Mouse (Mus musculus) gastrocnemius, postnatal 14 days (tissue): ENCODE data around the gene Enox1. TPM values are rescaled to one million over a fixed set of nuclear protein-coding genes. Genes with fewer than 3 reads are reported as not detected.
A peak's percentile ranks its signal among the peaks of the same experiment; 100 is the strongest.
"Not testable (repeated sequence)": the region's sequence is repeated elsewhere in the genome, so short reads cannot be mapped to it uniquely, and the experiment has no call there.

Experiments
- DNase-seq: peaks from one replicate; pipeline ENCODE4 v3.0.0; 2021; ENCODE audit warnings: mixed read lengths
- intact Hi-C: fragments of 180-260 bp; cut with DNase I; formaldehyde crosslinking; loops from one replicate; pipeline ENCODE4 v1.15.1; 2025; ENCODE audit warnings: low total_unique reads
- total RNA-seq, 2 experiments: library from RNA; stranded (reverse); gene quantifications; 2 replicates each; pipeline ENCODE4 v1.2.3; 2021

Enox1 gene
- total RNA-seq, 2 experiments from 2014 or later = 1.6 to 1.8 TPM

DNA sequence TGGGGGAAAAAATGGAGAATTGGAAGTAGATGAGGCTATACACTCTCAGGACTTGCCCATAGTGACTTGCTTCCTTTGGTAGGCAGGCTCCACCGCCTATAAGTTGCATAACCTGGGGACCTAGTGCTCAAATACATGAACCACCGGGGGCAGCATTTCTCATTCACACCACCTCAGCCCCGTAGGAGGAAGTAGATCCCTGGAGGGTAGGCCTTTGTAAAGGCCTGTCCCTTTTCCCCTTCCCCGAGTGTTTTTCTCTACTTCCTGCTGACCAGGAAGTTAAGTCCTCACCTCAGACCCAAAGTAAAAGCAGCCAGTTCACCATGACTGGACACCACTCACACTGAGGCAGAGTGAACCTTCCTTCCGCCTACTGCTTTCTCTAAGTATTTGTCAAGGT, 377.1 kb downstream of the Enox1 start:
- intact Hi-C loops = no loop called here
- no peak for DNase-seq

DNA sequence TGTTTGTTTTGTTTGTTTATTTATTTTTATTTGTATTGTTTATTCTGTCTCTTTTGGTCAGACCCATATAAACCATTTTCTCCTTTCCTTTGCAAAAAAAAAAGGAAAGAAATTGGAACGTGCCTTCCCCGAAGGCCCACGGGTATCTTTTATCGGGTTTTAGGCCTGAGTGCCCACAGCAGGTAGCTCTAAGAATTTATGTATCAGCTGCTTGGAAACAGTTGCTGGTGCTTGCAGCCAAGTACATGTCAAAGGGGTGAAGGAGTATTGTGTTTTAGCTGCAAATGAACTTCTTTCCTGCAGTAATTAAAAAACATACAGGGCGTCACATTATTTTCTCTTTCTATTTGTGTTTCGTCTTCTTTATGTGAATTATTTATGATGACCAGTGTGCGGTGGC, 377.6 kb downstream of the Enox1 start:
- intact Hi-C loops = no loop called here
- DNase-seq = no peak

DNA sequence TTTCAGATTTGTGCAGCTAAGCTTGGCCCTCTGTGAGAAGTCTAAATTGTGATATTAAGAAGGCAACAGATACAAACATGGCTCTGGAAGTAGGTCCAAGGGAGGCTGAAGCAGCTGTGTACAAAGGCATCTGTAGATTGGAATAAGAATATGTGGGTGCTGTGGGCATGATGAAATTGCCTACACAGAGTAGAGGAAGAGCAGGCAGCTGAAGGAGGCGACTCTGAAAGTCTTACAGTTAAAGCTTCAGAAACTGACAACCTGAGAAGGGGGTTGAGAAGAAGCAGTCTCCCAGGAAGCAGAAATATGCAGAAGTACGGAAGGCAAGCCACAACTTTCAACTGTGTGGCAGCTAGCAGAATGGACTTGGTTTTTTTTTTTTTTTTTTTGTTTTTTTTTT, 380.0 kb downstream of the Enox1 start:
- intact Hi-C loops = no loop called here
- no peak for DNase-seq

DNA sequence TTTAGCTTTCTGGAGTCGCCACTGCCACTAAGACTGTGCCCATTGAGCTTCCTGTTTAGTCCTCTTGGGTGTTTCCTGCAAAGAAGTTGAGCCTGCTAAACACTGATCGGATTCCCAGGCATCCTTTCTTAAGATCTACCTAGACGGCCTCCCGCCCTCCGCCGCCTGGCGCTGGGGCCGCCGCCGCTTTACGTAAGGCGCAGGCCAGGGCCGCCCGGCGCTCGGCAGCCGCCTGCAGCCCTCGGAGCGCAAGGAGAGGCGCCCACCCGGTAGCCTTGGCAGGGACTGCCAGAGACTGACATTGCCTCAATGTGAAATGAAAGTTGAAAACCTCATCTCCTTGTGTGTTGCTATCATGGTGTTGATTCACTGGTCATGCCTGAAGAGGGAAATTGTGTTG, 383.0 kb downstream of the Enox1 start:
- DNase-seq, intact Hi-C loops: not testable (repeated sequence)

DNA sequence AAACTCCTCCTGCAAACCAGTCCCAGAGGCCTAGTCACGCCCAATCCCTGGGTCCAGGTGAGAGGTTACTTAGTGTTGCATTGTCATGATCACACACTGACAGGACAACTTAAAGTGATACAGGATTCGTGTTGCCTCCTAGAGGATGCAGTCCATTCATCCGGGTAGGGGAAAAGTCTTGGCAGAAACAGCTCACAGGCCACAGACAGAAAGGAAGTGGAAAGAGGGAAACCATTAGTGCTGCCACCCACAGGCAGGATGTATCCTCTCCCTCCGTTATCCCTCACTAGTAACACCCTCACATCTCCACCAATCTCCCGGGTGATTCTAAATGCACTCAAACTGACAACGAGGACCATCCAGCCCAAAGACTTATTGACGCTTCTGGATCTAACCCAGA, 385.4 kb downstream of the Enox1 start:
- DNase-seq = no peak
- intact Hi-C loops = no loop called here

DNA sequence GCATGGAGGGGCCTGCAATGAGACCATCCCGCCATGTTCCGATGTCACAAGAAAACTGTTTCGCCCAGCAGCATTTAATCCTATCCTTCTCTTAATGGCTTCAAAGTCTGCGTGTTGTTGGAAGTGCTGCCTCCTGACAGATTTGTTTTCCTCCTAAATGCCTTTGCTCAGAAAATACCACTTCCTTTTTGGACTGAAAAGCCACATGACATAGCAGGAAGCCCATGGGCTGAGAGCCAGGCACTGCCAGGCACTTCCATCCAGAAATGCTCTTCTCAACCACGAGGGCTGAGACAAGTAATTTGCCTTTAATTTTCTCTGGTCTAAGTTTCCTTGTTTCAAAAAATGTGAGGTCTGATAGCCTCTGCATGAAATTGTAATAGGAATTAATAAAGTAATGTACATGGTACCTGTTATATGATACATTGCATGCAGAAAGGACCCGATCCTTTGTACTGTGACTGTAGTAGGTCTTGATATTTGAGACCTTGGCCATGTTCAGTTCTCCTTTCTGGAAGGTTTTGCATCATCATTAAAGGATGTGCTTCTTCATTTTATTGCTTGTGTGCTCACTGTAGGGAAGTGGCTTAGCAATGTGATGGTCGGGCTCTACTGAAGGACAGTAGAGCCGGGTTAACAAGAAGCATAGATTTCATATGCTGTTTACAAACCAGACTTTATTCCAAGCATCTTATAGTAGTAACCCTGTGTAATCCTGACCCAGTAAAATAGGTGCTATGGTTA, 390.1 kb downstream of the Enox1 start:
- intact Hi-C loops = no loop called here

DNA sequence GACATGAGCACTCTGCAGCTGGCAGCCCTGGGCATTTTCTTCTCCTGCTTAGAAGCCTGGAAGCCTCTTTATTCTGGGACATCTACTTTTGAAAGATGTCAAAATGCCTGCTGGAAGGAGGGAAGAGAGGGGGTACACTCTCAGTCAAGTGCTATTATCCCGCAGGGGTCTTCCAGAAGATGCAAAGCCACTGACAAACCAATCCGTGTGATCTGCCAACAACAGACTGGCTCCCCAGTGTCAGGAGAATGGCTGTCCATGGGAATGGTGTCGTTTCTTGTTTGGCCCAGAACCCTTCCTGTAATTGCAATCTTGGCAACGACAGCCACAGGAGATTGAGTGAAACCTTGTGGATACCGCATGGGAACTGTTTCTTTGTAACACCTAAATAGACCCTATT, 390.8 kb downstream of the Enox1 start:
- intact Hi-C loops = no loop called here
- DNase-seq = no peak

More for the DNA sequence above, 390.1 kb downstream of the Enox1 start:
- DNase-seq = no peak

DNA sequence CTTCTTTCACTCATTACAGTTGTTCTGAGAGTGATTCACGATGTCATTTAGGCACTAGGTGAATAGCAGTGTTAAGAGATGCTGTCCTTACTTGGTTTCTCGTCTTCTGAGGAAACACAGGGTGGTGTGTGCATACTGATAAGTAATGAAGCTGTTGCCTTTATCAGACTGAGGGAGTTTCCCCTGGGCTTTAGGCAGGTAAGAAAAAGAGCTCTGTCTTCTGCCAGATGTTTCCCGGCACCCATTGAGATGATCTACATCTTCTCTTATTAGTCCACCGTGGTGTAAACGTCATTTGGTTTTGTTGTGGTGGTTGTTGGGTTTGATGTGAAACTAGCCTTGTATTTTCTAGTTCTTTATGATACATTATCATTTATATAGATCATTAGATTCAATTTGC, 392.4 kb downstream of the Enox1 start:
- no peak for DNase-seq
- intact Hi-C loops = no loop called here

DNA sequence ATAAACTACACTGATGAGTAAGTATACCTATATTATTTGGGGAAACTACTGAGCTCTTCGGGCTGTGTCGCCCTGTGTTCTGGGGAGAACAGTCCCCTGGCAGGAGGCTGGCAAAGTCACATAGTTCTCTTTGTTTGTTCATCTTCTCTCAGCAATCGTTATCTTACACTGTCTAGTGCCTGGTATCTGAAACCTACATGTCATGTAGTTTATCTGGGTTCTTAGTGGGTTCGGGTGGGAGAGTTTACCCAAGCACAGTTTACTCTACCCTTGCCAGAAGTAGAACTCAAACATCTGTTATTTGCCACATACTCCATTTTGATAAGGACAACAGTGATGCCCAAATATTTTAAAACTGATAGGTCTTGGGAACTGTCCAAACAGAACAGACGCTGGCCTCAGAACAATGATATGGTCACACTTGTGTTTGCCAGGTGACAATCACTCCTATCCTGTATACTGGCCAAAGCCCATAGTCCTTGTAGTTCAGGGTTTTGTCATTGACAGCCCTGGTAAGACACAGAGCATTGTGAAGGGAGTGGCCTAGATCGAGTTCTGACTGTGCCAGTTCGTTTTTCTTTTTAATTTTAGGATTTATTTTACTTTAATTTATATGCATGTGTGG, 401.0 kb downstream of the Enox1 start:
- intact Hi-C loops = no loop called here
- DNase-seq = no peak

DNA sequence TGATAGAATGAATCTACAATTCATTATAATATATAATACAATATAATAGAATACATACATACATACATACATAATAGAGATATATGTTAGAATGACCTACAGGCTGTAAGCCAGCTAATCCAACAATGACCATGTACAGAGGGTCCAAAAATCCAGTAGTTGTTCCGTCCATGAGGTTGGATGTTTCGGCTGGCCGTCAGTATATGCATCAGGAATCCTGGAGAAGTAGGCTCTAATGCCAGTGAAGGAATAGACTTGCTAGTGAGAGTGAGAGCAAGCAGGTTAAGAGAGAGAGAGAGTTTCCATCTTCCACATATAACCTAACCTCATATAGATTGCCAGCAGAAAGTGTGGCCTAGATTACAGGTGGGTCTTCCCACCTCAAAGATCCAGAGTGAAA, 402.3 kb downstream of the Enox1 start:
- intact Hi-C loops = no loop called here
- no peak for DNase-seq

DNA sequence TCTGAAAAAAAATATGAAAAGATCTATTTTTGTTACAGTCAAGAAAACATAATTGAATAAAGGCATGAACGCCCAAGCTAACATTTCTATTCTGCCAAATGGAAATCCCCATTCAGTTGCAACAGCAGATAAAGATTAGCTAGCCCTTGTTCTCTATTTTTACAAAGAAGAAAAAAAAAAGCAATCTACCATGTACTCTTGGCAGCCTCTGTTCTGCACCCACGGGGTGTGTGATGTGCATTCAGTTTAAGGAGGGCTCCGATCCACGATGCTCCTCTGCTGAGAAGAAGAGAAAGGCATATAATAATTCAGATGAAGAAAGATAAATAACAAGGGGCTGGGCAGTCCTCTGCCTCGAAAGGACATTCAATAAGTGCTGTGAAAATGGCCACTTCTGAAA, 403.2 kb downstream of the Enox1 start:
- intact Hi-C loops = no loop called here

DNA sequence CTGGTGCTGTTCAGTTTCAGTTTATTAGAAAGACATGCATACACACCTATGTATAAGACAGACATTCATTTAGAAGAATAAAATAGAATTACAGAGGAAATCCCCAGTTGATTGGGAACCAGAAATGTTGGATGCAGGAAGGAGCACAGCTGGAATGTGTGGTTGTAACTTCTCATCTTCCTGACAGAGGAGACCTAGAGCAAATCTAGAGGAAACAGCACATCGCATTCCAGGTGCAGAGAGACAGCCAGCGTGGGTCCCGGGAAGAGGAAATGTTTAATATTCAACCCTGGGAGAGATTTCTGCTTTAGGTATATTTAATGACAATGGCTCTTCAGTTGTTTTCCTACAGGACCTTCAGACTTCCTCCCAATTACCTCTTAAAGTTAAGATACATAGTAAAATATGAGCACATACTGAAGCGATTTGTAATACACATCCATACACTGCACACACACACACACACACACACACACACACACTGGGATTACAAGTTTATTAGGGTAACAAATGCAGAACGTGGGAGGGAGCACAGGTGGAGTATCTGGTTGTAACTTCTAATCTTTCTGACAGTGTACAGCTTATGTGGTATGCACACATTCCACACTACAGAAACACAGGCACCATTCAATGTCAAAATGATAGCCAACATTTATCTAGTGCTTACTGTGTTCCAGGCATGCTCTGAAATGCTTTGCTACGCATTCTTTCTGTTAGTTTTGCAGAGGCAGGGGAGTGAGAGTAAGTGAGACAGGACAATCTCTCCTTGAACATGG, 405.4 kb downstream of the Enox1 start:
- intact Hi-C loops = no loop called here
- DNase-seq = no peak

More for the DNA sequence above, 403.2 kb downstream of the Enox1 start:
- DNase-seq = no peak

DNA sequence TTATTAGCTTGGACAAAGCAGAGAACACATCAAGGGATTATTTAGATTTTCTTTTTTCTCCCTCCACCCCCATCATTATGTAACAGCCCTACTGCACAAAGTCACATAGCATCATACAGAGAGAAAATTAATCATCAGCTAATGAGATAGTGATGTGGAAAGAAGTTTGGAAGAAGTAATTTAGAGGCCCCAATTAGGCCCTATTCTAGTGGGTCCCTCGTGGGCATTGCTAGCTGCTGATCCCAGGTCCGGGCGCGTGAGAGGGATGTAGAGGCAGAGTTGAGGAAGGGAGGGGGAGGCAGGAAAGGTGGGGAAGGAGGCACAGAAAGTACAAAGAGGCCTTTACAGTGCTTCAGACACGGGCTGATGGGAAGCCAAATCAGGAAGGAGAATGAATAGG, 407.4 kb downstream of the Enox1 start:
- DNase-seq = no peak
- intact Hi-C loops = no loop called here

DNA sequence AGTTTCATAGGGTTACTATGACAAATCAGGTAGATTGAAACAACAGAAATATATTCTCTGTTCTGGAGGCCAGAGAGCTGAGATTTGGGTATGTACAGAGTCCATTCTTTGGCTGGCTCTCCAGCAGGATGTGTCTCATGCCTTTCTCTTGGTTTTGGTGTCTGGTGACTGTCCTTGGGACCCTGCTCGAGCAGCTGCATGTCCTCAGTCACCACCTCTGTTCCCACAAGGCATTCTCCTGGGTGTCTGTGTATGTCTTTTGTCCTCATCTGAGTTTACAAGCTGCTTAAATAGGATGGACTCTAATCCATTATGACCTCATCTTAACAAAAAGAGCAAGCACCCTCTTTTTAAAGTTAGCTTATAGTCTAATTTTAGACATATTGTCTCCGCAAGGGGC, 410.6 kb downstream of the Enox1 start:
- intact Hi-C loops = no loop called here
- no peak for DNase-seq

DNA sequence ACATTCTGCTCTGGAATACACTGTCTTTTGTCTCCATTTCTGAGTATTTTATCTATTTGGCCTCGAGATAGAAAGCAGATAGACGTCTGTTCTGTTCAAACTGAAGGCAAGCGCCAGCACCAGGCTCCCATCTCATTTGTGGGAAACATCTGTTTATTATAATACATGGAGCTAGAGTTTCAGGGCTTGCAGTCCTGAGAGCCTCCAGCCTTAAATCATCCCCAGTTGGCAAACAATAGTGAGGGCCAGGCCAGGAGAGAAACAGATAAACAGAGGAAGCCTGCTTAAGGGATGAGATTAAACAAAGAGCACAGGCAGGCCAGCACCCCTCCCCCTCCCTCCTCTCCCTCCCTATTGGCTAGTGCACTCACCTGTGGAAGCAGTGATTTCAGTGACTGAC, 417.9 kb downstream of the Enox1 start:
- intact Hi-C loops = no loop called here
- peak; percentile 25 for DNase-seq

DNA sequence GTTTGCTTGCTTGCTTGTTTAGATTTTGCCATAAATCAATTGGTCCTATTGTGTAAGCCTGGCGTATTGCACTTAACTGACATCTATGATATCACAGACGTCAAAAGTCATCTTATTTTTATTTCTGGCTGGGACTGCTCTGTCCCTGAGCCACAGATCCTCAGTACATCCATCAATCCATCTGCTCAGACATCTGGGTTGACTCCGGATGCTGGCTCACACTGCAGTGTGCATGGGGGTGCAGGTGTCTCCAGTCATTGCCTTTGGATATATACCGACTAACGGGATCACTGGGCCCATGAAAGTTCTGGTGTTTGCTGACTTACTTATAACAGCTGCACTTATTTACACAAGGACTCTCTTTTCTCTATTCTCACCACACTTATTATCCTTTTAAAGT, 419.8 kb downstream of the Enox1 start:
- intact Hi-C loops = no loop called here

DNA sequence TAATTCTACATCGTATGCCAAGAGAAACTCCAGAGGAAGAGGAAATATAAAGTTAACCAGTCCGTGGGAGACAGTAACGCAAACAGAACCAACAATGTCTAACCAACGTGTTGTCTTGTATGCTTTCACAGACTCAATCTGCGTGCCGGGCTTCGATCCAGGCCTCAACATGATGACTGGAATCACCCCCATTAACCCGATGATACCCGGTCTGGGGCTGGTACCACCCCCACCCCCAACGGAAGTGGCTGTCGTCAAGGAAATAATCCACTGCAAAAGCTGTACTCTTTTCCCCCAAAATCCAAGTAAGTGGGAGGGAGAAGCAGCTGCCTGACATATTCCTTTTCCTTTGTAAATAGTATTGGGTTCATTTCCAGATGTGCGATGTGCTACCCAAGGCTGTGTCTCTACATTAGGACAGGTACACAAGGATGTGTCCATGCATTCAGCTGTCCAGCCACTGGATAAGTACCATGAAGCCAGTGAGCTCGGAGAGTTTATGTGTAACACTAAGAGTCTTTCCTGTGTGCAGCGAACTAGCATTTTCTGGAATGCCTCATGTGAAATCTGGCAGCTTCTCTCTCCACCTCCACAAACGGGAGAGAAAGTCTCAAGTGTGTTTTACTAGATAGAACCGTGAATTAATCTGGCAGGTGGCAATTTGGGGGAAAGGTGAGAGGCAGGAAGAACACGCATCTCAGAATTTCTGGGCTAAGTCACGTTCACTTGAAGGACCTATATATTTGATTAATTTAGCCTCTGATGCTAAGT, 421.1 kb downstream of the Enox1 start:
- DNase-seq = no peak
- intact Hi-C loops = no loop called here

More for the DNA sequence above, 419.8 kb downstream of the Enox1 start:
- no peak for DNase-seq

DNA sequence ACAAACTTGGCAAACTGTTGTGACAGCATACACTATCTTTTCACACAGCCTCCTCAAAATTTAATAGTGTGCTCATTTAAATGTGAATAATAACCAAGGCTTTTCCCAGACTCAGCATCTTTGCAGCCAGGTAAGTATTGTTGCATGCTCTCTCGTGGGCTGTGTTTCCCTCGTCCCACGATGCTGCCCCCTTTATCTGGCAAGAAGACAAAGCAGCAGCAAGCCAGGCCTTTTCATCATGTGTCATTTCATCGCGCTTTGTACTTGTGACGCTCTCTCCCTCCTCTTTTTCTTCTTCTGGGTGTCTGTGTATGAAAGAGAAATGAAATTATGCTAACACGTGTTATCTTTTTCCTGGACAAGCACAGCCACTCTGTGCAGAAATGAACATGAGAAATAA, 421.8 kb downstream of the Enox1 start:
- intact Hi-C loops = no loop called here

DNA sequence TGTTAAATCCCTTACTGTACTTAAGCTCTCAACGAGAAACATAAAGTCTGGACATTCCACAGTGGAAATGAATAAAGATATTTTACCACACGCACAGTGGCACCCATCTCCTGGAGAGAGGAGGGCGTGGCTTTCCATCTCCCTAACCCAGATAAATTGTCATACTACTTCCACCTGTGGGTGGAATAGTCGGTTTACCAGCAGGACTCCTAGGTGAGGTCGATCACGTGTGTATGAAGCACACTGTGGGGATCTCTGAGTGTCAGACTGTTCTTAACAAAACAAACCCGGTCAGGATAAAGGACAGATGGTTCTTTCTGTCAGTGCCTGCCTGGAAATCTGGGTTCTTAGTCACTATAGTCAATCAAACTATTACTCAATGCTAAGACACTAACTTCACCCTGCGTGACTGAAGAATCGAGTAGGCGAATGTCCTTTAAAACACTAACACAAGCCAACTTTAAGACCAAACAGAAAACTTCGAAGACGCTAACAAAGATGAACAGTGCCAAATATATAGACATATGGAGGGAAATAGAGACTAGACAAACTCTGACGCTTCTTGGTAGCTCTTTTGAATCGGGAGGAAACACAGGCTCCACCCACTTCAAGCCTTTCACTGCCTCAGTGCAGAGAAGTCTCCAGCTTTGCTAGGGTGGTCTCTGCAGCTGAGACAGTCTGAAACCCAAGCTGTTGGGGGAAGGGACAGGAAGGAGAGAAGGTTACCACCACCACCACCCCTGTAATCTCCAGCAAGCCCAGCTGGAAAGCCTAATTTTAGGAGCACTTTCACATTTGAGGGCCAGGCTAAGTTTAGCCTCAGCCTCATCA, 423.8 kb downstream of the Enox1 start:
- intact Hi-C loops = no loop called here
- DNase-seq = no peak

More for the DNA sequence above, 421.8 kb downstream of the Enox1 start:
- no peak for DNase-seq
